Mouse (Mus musculus): ENCODE measurements at regions not wholly inside any gene's neighbourhood (a gene's known extent, or its start where the extent isn't known, plus 50 kb on each side); places are given as distances from the start of the nearest gene placed in this dataset.
"Not testable (repeated sequence)": the region's sequence is repeated elsewhere in the genome, so short reads cannot be mapped to it uniquely, and the experiment has no call there.

GRCm38 (mm10) chr16:19065543-19066141 is 188.8 kb downstream of the Hira start:
- no peak overlapping the region for H3K27ac ChIP-seq
- no peak for DNase-seq (ENCODE audit: extremely low spot score in 1 of 2, low spot score in 2 of 2)
- no peak overlapping the region for H3K4me3 ChIP-seq
- no peak for TF ChIP-seq CTCF (IDR thresholded peaks at IDR 0.05)
- intact Hi-C loops (cut with DNase I) = loop anchor here (10.0 kb wide), 1 partner anchor 129 kb away; no protein-coding TSS in a partner anchor

- Histone ChIP-seq H3K27ac (no peak overlapping the region), H3K4me3 (no peak overlapping the region)
- no peak for TF ChIP-seq CTCF (IDR thresholded peaks at IDR 0.05)
- no peak for DNase-seq (ENCODE audit: extremely low spot score in 1 of 2, low spot score in 2 of 2)
- intact Hi-C loops (cut with DNase I) = loop anchor here (10.0 kb wide), 1 partner anchor 128 kb away; no protein-coding TSS in a partner anchor
These were observed 190.0 kb downstream of the Hira start for GRCm38 (mm10) chr16:19066700-19067310.

- DNase-seq (ENCODE audit: extremely low spot score in 1 of 2, low spot score in 2 of 2); H3K4me3 ChIP-seq; H3K27ac ChIP-seq; intact Hi-C loops (cut with DNase I): not testable (repeated sequence)
These were observed 206.7 kb downstream of the Hira start for GRCm38 (mm10) chr16:19083503-19083902.

GRCm38 (mm10) chr16:19087914-19088313 is 211.1 kb downstream of the Hira start:
- intact Hi-C loops (cut with DNase I) = no loop called here
- Histone ChIP-seq H3K27ac (no peak overlapping the region), H3K4me3 (no peak overlapping the region)
- no peak for DNase-seq (ENCODE audit: extremely low spot score in 1 of 2, low spot score in 2 of 2)
- TF ChIP-seq CTCF (IDR thresholded peaks at IDR 0.05) = no peak

Data from left cerebral cortex, adult 2 months (tissue).